Comparison of ENCODE assay signal across 12 mouse cellular contexts in the genomic region with DNA sequence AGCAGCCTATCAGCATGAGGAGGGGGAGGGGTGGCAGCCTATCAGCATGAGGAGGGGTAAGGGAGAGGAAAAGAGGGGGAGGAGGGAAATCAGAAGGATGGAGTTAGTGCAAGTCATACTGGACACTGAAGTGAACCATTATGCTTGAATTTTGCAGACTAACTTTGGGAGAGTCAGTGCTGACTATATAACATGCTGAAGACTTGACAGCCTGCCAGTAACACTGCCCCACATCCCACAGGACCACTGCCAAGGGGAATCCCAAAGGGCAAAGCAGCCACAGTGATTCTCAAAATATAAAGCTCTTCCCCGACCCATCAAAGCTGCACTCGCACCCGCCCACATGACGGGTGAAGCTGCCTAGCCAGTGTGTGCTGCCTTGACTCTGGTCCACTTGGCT.
A peak's percentile ranks its signal among the peaks of the same experiment; 100 is the strongest.
DNase-seq lines count a peak whose midpoint lies in the region; ATAC-seq and TF ChIP-seq lines count a peak whose summit lies in the region.
"Had no signal": no experiment of that assay in that cellular context is flagged by ENCODE, and none has a peak within 500 bp of the region (broad histone marks: within the 10 kb centered on the region; RNA-seq: fewer than 3 reads in every experiment).

No protein-coding gene starts in this region.

- TF ChIP-seq CTCF in midbrain, postnatal 0 days (IDR thresholded peaks at IDR 0.05) = no peak

- H3K4me3 ChIP-seq in midbrain, embryonic 14.5 days (replicated peaks; ENCODE audit: low read depth, low read length) = no peak overlapping the region
- H3K4me3 ChIP-seq in midbrain, embryonic 11.5 days (ENCODE audit: low read depth, low read length) = no peak overlapping the region
- H3K4me3 ChIP-seq in midbrain, postnatal 0 days (ENCODE audit: low read depth, low read length) = no peak overlapping the region
- H3K4me3 ChIP-seq: liver, embryonic 12.5 days had no signal

- ATAC-seq in CD4-positive, CD25-positive, alpha-beta regulatory T cell, adult 4 months = no peak
- ATAC-seq in midbrain, embryonic 14.5 days (ENCODE audit: low FRiP score, low TSS enrichment) = no peak
- ATAC-seq in midbrain, embryonic 11.5 days (ENCODE audit: low FRiP score) = no peak
- no peak for ATAC-seq in midbrain, postnatal 0 days (ENCODE audit: low FRiP score)
- ATAC-seq: inflammation-experienced regulatory T-cells, adult 6 months; liver, embryonic 12.5 days had no signal

- H3K27ac ChIP-seq in midbrain, embryonic 14.5 days (replicated peaks; ENCODE audit: low read depth, low read length) = no peak overlapping the region
- no peak overlapping the region for H3K27ac ChIP-seq in midbrain, embryonic 11.5 days (ENCODE audit: low read depth, low read length)
- H3K27ac ChIP-seq in midbrain, postnatal 0 days (ENCODE audit: low read depth, low read length) = no peak overlapping the region
- H3K27ac ChIP-seq: kidney, postnatal 0 days; liver, embryonic 12.5 days had no signal

- peak; percentile 10 for DNase-seq in CD4-positive, CD25-positive, alpha-beta regulatory T cell, adult 2 months (ENCODE audit: low read depth, low spot score)
- DNase-seq in heart, postnatal 4 days = peak; percentile 15
- no peak for DNase-seq in heart, postnatal 25 days (ENCODE audit: low spot score)
- peak; percentile 39 for DNase-seq in midbrain, embryonic 14.5 days
- DNase-seq in midbrain, embryonic 11.5 days (ENCODE audit: low spot score, missing footprints) = no peak
- DNase-seq in midbrain, postnatal 0 days (ENCODE audit: low spot score) = peak; percentile 50
- DNase-seq in embryo, embryonic 9.5 days (ENCODE audit: extremely low spot score) = no peak
- DNase-seq: cerebellum, adult 11 months had no signal

- H3K4me1 ChIP-seq in midbrain, embryonic 14.5 days (ENCODE audit: control insufficient read depth, insufficient read depth, low read length) = no peaks in the 10 kb centered on the region
- H3K4me1 ChIP-seq in midbrain, embryonic 11.5 days (ENCODE audit: control insufficient read depth, insufficient read depth, low read length) = no peaks in the 10 kb centered on the region
- peaks cover 4% of the 10 kb centered on the region; the same call in 1 of the 2 replicates for H3K4me1 ChIP-seq in midbrain, postnatal 0 days (ENCODE audit: insufficient read depth, low read length)

- no peak overlapping the region for H3K9ac ChIP-seq in midbrain, embryonic 14.5 days (replicated peaks; ENCODE audit: low read length)
- H3K9ac ChIP-seq in midbrain, embryonic 11.5 days (ENCODE audit: low read length) = no peak overlapping the region
- no peak overlapping the region for H3K9ac ChIP-seq in midbrain, postnatal 0 days (replicated peaks; ENCODE audit: low read length, poor library complexity, severe bottlenecking)
- H3K9ac ChIP-seq: liver, embryonic 12.5 days had no signal

- no peaks in the 10 kb centered on the region for H3K36me3 ChIP-seq in midbrain, embryonic 14.5 days (ENCODE audit: control insufficient read depth, insufficient read depth, low read length)
- H3K36me3 ChIP-seq in midbrain, embryonic 11.5 days (ENCODE audit: control insufficient read depth, insufficient read depth, low read length) = no peaks in the 10 kb centered on the region
- H3K36me3 ChIP-seq in midbrain, postnatal 0 days (ENCODE audit: insufficient read depth, low read length) = no peaks in the 10 kb centered on the region
- H3K36me3 ChIP-seq: liver, embryonic 12.5 days had no signal

- 90% methylated on average over 4 of the region's 4 CpGs for WGBS in midbrain, embryonic 14.5 days
- 87% methylated on average over 4 of the region's 4 CpGs for WGBS in midbrain, embryonic 11.5 days
- 80% methylated on average over 4 of the region's 4 CpGs for WGBS in midbrain, postnatal 0 days

- H3K9me3 ChIP-seq in midbrain, embryonic 14.5 days (ENCODE audit: control insufficient read depth, low read length) = no peaks in the 10 kb centered on the region
- no peaks in the 10 kb centered on the region for H3K9me3 ChIP-seq in midbrain, embryonic 11.5 days (ENCODE audit: control insufficient read depth, low read length)
- H3K9me3 ChIP-seq in midbrain, postnatal 0 days (ENCODE audit: low read length) = no peaks in the 10 kb centered on the region
- H3K9me3 ChIP-seq: liver, embryonic 12.5 days had no signal

- intact Hi-C loops in heart, postnatal 25 days (cut with DNase I) = no loop called here

- H3K27me3 ChIP-seq in midbrain, embryonic 14.5 days (ENCODE audit: control insufficient read depth, insufficient read depth, low read length) = no peaks in the 10 kb centered on the region
- no peaks in the 10 kb centered on the region for H3K27me3 ChIP-seq in midbrain, embryonic 11.5 days (ENCODE audit: control insufficient read depth, insufficient read depth, low read length)
- no peaks in the 10 kb centered on the region; the same call in 1 of the 2 replicates for H3K27me3 ChIP-seq in midbrain, postnatal 0 days (ENCODE audit: insufficient read depth, low read length)
- H3K27me3 ChIP-seq: liver, embryonic 12.5 days had no signal

- H3K4me2 ChIP-seq in midbrain, embryonic 14.5 days (ENCODE audit: low read length) = no peak overlapping the region
- H3K4me2 ChIP-seq in midbrain, embryonic 11.5 days = no peak overlapping the region
- H3K4me2 ChIP-seq in midbrain, postnatal 0 days (ENCODE audit: low read depth, low read length, poor library complexity, severe bottlenecking) = no peak overlapping the region
- H3K4me2 ChIP-seq: liver, embryonic 12.5 days had no signal

Comparison
In these comparisons a context has a peak if more than half of its experiments do, and no peak if none do; other contexts are left out.
1. DNase-seq: peak in CD4-positive, CD25-positive, alpha-beta regulatory T cell, adult 2 months (single experiment), heart, postnatal 4 days (single experiment), midbrain, embryonic 14.5 days (single experiment) and midbrain, postnatal 0 days (single experiment); none in heart, postnatal 25 days (single experiment), midbrain, embryonic 11.5 days (single experiment) and embryo, embryonic 9.5 days (single experiment).